Mouse (Mus musculus) skeletal muscle tissue, postnatal 0 days (tissue): ENCODE results near the gene Fam227a. TPM values are rescaled to one million over a fixed set of nuclear protein-coding genes. Genes with fewer than 3 reads are reported as not detected.

ENCODE experiments used
- microRNA-seq, 2 experiments: library from miRNA; unstranded; fragments of <30 nt; microRNA quantifications; one replicate each; pipeline ENCODE4; 2016
- polyA plus RNA-seq: library from polyadenylated mRNA; unstranded; fragments of >200 nt; fragmentation: Nextera tagmentation; extraction: Ambion mirVana; gene quantifications from 2 replicates; pipeline ENCODE4 v1.2.1, GENCODE M21; 2015

The Fam227a gene
- 0.19 and 0.40 TPM in 2 replicates for polyA plus RNA-seq

GRCm38 (mm10) chr15:79658531-79659375 is at the start of gene Fam227a, which contains the start of gene Cby1:
Gene Fam227a, minus strand, starts transcription at chr15:79658956.
Gene Cby1, plus strand, starts transcription at chr15:79659199.

DNA sequence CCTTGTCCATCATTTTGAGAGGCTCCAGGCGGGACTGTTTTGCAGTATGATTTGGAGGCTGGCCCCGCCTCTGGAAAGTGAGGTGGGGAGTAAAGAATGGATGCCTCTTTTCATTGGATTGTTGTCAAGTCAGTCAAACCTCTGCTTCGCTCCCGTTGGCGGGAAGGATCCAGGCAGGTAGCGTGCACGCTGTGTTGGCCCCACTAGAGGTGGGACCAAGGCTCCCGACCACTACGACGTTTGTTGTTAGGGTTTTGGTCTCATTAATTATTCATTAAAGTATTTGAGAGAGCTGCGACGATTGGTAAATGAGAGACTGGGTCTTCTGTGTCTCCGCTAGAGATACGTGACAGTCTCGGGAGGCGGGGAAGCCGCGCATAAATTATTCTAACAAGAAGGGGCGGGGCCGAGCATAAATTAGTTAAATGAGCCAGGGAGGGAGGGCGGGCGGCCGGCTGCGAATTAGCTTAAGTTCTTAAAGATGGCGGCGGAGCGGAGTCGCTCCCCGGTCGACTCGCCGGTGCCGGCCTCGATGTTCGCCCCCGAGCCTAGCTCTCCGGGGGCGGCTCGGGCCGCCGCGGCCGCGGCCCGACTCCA is 31.8 kb upstream of the Fam227a start, which contains the start of gene Gtpbp1:
Gene Gtpbp1, plus strand, starts transcription at position 420 of the 597 bp plus-strand sequence.

DNA sequence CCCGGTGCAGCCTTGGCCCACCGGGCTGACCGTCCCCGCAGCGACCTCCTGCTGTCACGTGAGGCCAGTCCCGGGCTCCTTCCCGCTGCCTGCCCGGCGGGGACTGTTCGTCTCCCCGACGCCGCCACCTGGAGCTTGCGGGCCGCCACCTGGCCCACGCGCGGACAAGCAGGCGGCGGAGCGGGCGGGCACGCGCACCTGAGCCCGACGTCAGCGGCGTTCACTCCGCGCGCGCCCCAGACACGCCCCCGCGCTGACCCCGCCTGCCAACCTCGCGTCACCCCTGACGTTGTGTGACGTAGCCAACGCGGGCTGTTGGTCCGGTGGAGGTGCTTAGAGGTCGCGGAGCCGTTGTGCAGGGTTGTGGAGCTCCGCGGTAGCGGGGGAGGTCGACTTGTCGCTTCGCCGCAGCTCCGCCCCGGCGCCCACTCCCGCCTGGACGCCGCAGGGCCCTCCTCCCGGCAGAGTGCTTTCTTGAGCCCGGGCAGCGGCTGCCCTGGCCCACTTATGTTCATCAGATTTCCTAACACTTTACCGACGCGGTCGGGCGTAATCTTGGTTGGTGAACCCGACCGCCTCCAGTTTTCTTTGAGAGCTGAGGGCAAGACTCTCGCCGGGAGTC is 29.0 kb upstream of the Fam227a start, which contains the start of gene Josd1:
Gene Josd1, minus strand, starts transcription at position 274 of the 622 bp plus-strand sequence.

GRCm38 (mm10) chr15:79670249-79670971 is 11.7 kb upstream of the Fam227a start, which contains the start of gene Tomm22:
Gene Tomm22, plus strand, starts transcription at chr15:79670861.

GRCm38 (mm10) chr15:79604990-79605665 is 53.6 kb downstream of the Fam227a start, which contains the start of gene Dmc1:
Gene Dmc1, minus strand, starts transcription at chr15:79605109.

Small RNA genes within 50 kb of the gene (microRNA-seq; reads per million reads assigned to microRNA genes)
- gene Gm27903, result 0 reads per million in 2 experiments

Other genes starting within 250 kb of the Fam227a start
- gene Csnk1e, start 203.4 kb downstream of the Fam227a start, polyA plus RNA-seq, result 63.4 and 64.3 TPM in 2 replicates
- not detected in 2 replicates for gene Kcnj4, start 153.7 kb downstream of the Fam227a start, polyA plus RNA-seq
- gene Kdelr3, start 142.5 kb downstream of the Fam227a start, polyA plus RNA-seq, result 53.3 and 84.0 TPM in 2 replicates
- 15.3 and 15.8 TPM in 2 replicates for gene Ddx17, start 112.2 kb downstream of the Fam227a start, polyA plus RNA-seq
- 0.76 and 0.85 TPM in 2 replicates for gene Dmc1, start 53.8 kb downstream of the Fam227a start, polyA plus RNA-seq
- 26.4 and 30.0 TPM in 2 replicates for gene Cby1, start 243 bp upstream of the Fam227a start, polyA plus RNA-seq
- 186 and 205 TPM in 2 replicates for gene Tomm22, start 11.9 kb upstream of the Fam227a start, polyA plus RNA-seq
- 11.3 TPM in 2 replicates for gene Josd1, start 29.0 kb upstream of the Fam227a start, polyA plus RNA-seq
- 8.6 and 10.5 TPM in 2 replicates for gene Gtpbp1, start 31.9 kb upstream of the Fam227a start, polyA plus RNA-seq
- 4.6 and 5.8 TPM in 2 replicates for gene Sun2, start 83.6 kb upstream of the Fam227a start, polyA plus RNA-seq
- 27.7 and 28.2 TPM in 2 replicates for gene Dnal4, start 118.9 kb upstream of the Fam227a start, polyA plus RNA-seq
- 1.4 and 1.8 TPM in 2 replicates for gene Nptxr, start 145.8 kb upstream of the Fam227a start, polyA plus RNA-seq
- gene Npcd, start 175.3 kb upstream of the Fam227a start, polyA plus RNA-seq, result 0.11 TPM in 1 of 2 replicates, not detected in the other
- 22.0 and 22.9 TPM in 2 replicates for gene Cbx6, start 175.7 kb upstream of the Fam227a start, polyA plus RNA-seq
- 7.5 and 8.2 TPM in 2 replicates for gene Apobec3, start 232.7 kb upstream of the Fam227a start, polyA plus RNA-seq